Mouse (Mus musculus) inflammation-experienced regulatory T-cells, adult 6 months (primary cell): ENCODE results near the gene Cilp2. TPM values are rescaled to one million over a fixed set of nuclear protein-coding genes. Genes with fewer than 3 reads are reported as not detected.

Experiments used
- ATAC-seq: one replicate; pipeline ENCODE4 v1.8.0; 2017
- polyA plus RNA-seq, 3 experiments: library from polyadenylated mRNA; unstranded; fragments of 100-300 nt; shearing (Covaris generic); gene quantifications; one replicate each; pipeline ENCODE4 v1.2.1; 2017

The Cilp2 gene
- not detected for polyA plus RNA-seq

DNA sequence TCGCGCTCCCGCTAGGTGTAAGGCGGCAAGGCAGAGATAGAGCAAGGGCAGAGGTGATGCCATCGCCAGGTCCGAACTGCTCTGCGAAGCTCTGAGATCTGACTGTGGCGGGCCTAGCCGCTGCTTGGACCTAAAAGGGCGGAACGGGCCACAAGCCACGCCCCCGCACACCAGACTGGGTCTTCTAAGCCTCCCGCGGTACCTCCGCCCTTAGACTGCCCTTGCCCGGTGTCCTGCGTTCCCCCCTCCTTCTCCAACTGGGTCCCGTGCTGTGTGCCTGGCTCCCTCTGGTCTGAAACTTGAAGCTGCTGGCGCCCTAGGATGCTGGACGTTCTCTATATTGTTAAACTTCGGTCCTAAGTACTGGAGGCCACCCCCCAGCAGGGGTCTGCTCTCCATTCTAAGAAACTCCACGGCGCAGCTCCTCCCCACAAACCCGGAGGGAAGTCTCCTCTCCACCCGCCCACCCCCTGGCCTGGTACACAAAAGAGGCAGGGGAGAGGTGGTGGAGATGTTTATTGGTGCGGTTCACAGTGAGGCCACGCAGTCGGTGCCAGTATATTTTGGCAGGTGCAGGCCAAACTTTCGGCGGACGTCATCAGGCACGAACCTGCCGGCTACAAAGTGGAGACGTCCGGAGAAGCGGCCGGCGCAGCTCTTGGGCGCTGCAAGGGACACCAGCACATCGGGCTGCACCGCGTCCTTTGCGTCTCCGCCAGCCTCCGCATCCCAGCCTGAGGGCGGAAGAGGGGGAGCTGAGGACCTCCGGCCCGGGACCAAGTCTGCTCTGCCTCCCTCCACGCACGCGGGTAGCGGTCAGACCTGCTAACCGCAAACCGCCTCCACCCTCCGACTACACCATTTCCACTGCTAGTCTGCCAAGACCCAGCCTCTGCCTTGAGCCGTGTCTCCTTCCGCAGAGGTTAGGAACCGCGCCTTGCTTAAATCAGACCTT, at the start of gene Cilp2:
Gene Cilp2 (minus strand): TSS at position 399 of the 955 bp plus-strand sequence.
- peak; percentile 44 for ATAC-seq

- ATAC-seq, result no peak
Measured at GRCm38 (mm10) chr8:69936050-69936794, 48.7 kb upstream of the Cilp2 start.

DNA sequence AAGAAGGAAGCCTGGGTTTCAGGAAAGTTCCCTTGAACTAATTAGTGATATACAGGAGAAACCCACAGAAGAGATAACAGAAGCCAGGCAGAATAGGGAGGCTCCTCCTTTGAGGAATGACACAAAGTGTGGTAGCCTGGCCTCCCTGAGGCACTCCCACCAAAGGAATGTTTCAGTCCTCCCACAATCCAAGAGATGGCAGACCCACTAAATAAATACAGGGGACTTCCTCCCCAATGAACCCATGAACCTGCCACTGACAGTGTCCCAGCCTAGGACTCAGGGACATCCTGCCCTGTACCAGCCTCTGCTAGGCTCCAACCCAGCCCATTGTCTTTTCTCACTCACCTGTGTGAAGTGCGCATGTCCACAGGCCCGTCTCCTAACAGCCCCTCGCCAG, 47.9 kb upstream of the Cilp2 start:
- ATAC-seq, result no peak

- ATAC-seq, result no peak
Measured at GRCm38 (mm10) chr8:69934582-69934981, 47.1 kb upstream of the Cilp2 start.

DNA sequence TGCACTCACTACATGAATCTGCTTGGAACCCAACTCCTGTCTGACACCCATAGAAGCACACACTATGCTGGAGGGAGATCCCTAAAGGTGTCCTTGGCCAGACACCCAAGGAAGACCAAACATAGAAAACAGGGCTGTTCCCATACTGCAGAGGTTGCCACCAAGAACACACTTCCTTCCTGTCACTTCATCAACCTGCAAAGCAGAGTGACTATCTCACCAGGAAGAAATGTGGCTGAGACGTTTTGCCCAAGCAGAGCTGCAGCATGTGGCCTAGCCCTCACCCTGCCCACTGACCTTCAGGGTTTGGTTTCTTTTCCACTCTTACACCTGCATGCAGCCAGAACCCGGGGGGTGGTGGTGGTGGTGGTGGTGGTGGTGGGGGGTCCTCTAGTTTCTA, 46.3 kb upstream of the Cilp2 start:
- peak; percentile 33 for ATAC-seq

GRCm38 (mm10) chr8:69926901-69927300, 39.4 kb upstream of the Cilp2 start:
- ATAC-seq, result no peak

GRCm38 (mm10) chr8:69923986-69924385, 36.5 kb upstream of the Cilp2 start:
- no peak for ATAC-seq

GRCm38 (mm10) chr8:69921141-69921540, 33.7 kb upstream of the Cilp2 start:
- no peak for ATAC-seq

DNA sequence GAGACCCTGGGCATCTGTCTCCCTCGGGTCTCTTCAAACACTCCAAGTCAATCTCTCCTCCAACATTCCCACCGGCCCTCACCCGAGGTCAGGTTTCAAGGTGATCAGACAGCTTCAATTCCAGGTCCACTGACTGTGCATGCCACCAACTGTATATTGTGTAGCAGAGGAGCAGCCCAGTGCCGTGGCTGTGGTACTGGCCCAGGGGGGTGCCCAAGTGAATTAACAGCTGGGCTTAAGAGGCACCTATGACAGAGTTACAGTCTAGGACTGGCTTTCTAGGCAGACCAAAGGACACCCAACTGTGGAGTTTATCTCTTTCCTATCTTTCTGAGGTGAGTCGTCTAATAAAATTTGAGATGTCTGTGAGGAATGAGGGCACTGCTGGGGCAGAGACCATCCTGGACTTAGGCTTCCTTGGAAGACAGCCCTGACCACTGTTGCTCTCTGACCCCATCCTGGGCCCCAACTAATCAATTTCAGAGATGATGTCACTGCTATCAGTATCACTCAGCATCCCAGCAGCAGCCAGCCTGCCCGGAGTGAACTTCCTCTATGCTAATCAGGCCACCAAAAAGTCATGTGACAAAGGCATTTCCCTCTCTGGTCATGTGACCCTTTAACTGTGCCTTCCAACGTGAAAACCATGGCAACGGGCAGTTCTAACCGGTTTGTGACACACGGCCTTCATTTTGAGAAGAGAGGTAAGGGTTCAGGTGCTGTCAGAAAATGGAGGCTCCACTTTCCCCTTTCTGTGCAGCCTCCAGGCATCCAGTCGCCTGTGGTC, 32.6 kb upstream of the Cilp2 start:
- peak; percentile 92 for ATAC-seq

- peak; percentile 72 for ATAC-seq
Measured at GRCm38 (mm10) chr8:69919010-69919409, 31.5 kb upstream of the Cilp2 start.

- ATAC-seq, result no peak
Measured at GRCm38 (mm10) chr8:69918506-69918905, 31.0 kb upstream of the Cilp2 start.

DNA sequence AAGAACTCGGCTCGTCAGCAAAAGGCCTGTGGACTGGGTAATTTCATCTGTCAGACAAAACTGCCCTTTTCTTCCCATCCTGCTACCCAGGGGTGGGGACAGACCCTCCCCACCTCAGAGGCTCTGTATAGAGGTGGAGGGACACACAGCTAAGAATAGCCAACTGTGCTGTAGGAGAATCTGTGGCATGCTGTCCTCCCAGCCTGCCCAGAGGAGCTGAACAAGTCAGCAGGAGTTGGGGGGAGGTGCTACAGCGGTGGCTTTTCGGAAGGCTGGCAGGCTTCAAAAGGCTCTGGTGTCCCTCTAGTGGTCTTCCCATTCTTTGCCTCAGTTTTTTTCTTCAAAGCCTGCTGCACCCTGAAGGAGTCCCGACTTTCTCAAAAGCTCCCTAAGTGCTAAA, 28.3 kb upstream of the Cilp2 start:
- ATAC-seq, result no peak

DNA sequence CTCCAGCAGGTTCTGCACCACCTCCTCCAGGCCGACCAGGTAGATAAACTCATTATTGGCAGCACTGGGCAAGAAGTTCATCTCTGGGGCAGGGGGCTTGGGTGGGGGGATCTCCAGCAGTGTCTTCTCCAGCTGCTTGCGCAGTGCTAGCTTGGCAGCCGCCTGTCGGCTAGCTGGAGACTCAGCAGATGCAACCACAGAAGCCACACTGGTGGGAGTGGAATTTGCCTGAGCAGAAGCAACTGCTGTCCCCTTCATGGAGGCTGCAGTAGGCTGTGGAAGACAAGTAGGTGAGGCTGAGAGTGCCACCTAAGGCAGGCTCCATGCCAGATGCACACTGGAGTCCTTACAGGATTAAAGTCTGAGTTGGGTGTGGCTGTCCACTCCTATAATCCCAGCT, 27.0 kb upstream of the Cilp2 start:
- ATAC-seq, result no peak

- ATAC-seq, result no peak
Measured at GRCm38 (mm10) chr8:69912478-69913074, 25.1 kb upstream of the Cilp2 start.

GRCm38 (mm10) chr8:69911917-69912316, 24.4 kb upstream of the Cilp2 start:
- ATAC-seq, result no peak

GRCm38 (mm10) chr8:69907106-69907505, 19.6 kb upstream of the Cilp2 start:
- no peak for ATAC-seq

- no peak for ATAC-seq
Measured at GRCm38 (mm10) chr8:69906260-69906659, 18.8 kb upstream of the Cilp2 start.

DNA sequence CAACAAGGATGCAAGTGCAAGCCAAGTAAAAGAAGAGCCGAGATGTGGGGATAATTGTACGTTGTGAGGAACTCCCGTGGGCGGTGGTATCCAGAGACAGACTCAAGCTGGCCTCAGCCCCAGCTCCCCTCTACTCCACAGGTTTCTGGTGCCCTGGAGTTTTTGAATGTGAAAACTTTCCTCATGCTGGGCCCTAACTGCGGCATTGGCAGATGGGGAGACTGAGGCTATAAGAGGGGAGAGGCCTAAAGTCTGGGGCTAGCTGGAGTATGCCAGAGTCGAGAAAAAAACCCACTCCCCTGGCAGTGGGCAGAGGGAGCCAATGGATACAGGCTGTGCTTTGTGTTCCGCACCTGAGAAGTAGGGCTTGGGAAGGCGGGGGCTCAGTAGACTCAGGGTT, 16.6 kb upstream of the Cilp2 start:
- no peak for ATAC-seq

DNA sequence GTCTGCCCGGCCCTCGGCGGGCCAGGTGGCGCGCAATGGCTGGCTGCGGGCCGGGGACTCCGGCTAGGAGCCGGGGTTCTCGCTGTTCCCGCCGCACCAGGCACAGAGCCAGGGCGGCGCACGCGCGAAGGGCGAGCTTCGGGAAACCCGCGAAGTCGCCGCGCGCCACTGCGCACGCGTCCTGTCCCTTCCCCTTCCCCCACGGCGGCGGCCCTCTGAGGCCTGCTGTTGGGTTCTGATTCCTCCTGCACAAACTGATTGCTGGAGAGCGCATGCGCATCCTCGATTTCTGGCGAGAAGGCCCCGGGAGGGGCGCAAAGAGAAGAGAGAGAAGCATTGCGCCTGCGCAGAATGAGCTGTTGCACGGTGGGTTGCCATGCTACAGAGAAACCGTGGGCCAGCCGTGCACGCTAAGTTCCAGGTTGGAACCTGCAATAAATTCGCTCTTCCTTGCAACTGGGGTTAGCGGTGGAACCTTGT, 15.6 kb upstream of the Cilp2 start:
- ATAC-seq, result peak; percentile 66

DNA sequence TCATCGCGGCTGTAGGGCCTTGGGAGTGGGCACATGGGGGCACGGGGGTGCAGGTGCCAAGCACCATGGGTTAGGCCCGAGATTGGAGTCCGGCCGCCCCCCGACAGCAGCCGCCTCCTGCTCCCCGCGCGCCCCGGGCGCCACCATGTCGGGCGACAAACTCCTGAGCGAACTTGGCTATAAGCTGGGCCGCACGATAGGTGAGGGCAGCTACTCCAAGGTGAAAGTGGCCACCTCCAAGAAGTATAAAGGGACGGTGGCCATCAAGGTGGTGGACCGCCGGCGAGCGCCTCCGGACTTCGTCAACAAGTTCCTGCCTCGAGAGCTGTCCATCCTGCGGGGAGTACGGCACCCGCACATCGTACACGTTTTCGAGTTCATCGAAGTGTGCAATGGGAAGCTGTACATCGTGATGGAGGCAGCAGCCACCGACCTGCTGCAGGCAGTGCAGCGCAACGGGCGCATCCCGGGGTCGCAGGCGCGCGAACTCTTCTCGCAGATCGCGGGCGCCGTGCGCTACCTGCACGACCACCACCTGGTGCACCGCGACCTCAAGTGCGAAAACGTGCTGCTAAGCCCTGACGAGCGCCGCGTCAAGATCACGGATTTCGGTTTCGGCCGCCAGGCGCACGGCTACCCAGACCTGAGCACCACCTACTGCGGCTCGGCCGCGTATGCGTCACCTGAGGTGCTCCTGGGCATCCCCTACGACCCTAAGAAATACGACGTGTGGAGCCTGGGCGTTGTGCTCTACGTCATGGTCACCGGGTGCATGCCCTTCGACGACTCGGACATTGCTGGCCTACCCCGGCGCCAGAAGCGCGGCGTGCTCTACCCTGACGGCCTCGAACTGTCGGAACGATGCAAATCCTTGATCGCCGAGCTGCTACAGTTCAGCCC, 14.9 kb upstream of the Cilp2 start, which contains the start of the genes Tssk6, Ndufa13 and Yjefn3:
Gene Tssk6 (plus strand): TSS at position 22 of the 900 bp plus-strand sequence.
Gene Ndufa13 (minus strand): TSS at position 396 of the 900 bp plus-strand sequence.
Gene Yjefn3 (minus strand): TSS at position 550 of the 900 bp plus-strand sequence.
- peak; percentile 29 for ATAC-seq
